Mouse (Mus musculus) C2C12 (cell line): ENCODE results near the gene Dnlz.

Experiments used
- CTCF ChIP-seq: IDR thresholded peaks from one replicate; pipeline ENCODE4 v1.5.1; 2011; ENCODE audit not compliant: control insufficient read depth, insufficient read depth, insufficient read length
- MAX ChIP-seq: IDR thresholded peaks from one replicate; pipeline ENCODE4 v1.6.1; 2011; ENCODE audit warnings: mild to moderate bottlenecking, control low read depth
- MYOG ChIP-seq: IDR thresholded peaks from one replicate; pipeline ENCODE4 v1.6.1; 2011; ENCODE audit not compliant: control insufficient read depth, insufficient read length; ENCODE audit errors: extremely low read depth
- USF1 ChIP-seq: IDR thresholded peaks from one replicate; pipeline ENCODE4 v1.6.1; 2011; ENCODE audit warnings: low read depth, mild to moderate bottlenecking, control low read depth, moderate library complexity

- TF ChIP-seq CTCF (no peak), MAX (no peak), USF1 (no peak), MYOG (no peak)
Observed at GRCm38 (mm10) chr2:26317371-26317770, 34.5 kb downstream of the Dnlz start.
